Mouse (Mus musculus) intestine, postnatal 0 days (tissue): Measurements from ENCODE around the gene Rnf5. TPM values are rescaled to one million over a fixed set of nuclear protein-coding genes. Genes with fewer than 3 reads are reported as not detected.

Source experiments
- ATAC-seq: fragments of 200-750 bp; cut with Nextera tagmentation; 2 replicates; pipeline ENCODE4 v1.8.0; 2017; ENCODE audit warnings: mild to moderate bottlenecking, moderate TSS enrichment, moderate library complexity
- H3K27ac ChIP-seq: fragments of 300-500 bp; sonication (generic); 2 replicates; pipeline ENCODE4 v1.5.1; 2014; ENCODE audit warnings: mild to moderate bottlenecking, low read depth, low read length, moderate library complexity
- H3K27me3 ChIP-seq: fragments of 300-500 bp; sonication (generic); replicated peaks from 2 replicates; pipeline ENCODE4 v1.6.1; 2014; ENCODE audit warnings: low read length, mixed read lengths; ENCODE audit not compliant: control insufficient read depth, insufficient read depth
- H3K36me3 ChIP-seq: fragments of 300-500 bp; sonication (generic); 2 replicates; pipeline ENCODE4 v1.6.1; 2014; ENCODE audit warnings: mild to moderate bottlenecking, moderate library complexity; ENCODE audit not compliant: control insufficient read depth, insufficient read depth
- H3K4me1 ChIP-seq: fragments of 300-500 bp; sonication (generic); replicated peaks from 2 replicates; pipeline ENCODE4 v1.6.1; 2014; ENCODE audit warnings: antibody characterized with exemption, low read length, mixed read lengths; ENCODE audit not compliant: control insufficient read depth, insufficient read depth
- H3K4me2 ChIP-seq: fragments of 300-500 bp; sonication (generic); replicated peaks from 2 replicates; pipeline ENCODE4 v1.6.1; 2014; ENCODE audit warnings: low read depth, mild to moderate bottlenecking, moderate library complexity
- H3K4me3 ChIP-seq: fragments of 300-500 bp; sonication (generic); 2 replicates; pipeline ENCODE4 v1.5.1; 2014; ENCODE audit warnings: low read depth, low read length
- H3K9ac ChIP-seq: fragments of 300-500 bp; sonication (generic); 2 replicates; pipeline ENCODE4 v1.6.1; 2014; ENCODE audit warnings: mild to moderate bottlenecking, low read depth, low read length
- H3K9me3 ChIP-seq: fragments of 300-500 bp; sonication (generic); 2 replicates; pipeline ENCODE4 v1.6.1; 2016; ENCODE audit warnings: mixed run types; ENCODE audit not compliant: control insufficient read depth
- CTCF ChIP-seq: sonication (generic); IDR thresholded peaks from 2 replicates; pipeline ENCODE4 v1.5.1; 2016; ENCODE audit warnings: low read depth, mild to moderate bottlenecking, control low read depth, antibody characterized with exemption, moderate library complexity
- WGBS: fragments of 180-500 bp; shearing (Covaris S2); extraction: QIAGEN DNeasy Blood & Tissue Kit; methylation state at CpG from one replicate; pipeline ENCODE4 v1.1.7; 2014; 5-methylcytosine and 5-hydroxymethylcytosine counted together
- polyA plus RNA-seq: library from polyadenylated mRNA; unstranded; fragments of >200 nt; fragmentation: Nextera tagmentation; extraction: Ambion mirVana; gene quantifications from 2 replicates; pipeline ENCODE4 v1.2.1, GENCODE M21; 2015

Rnf5 gene
- polyA plus RNA-seq, 1 experiment from 2014 or later = 123 TPM

- no peak for TF ChIP-seq CTCF
- peaks cover 36% of the 10 kb centered on the region; the same call in 1 of the 2 replicates for H3K36me3 ChIP-seq
- no peak overlapping the region for H3K9ac ChIP-seq
- no peak for ATAC-seq
- no peaks in the 10 kb centered on the region for H3K9me3 ChIP-seq
- H3K27ac ChIP-seq = no peak overlapping the region
- 72% methylated on average over 9 of the region's 9 CpGs for WGBS
- no peak overlapping the region for H3K4me3 ChIP-seq
- H3K4me1 ChIP-seq = peaks cover 5% of the 10 kb centered on the region; the same call in 1 of the 2 replicates
- no peak overlapping the region for H3K4me2 ChIP-seq
- no peaks in the 10 kb centered on the region for H3K27me3 ChIP-seq
These were observed 3.6 kb downstream of the Rnf5 start for GRCm38 (mm10) chr17:34599891-34600290.

- H3K4me2 ChIP-seq = 0 out of 2 replicates have a peak within 1 kb of the TSS, but pooled peaks have one; percentile 6
- H3K27ac ChIP-seq = no peak within 1 kb of the TSS; the same call in 1 of the 2 replicates
These were observed 5.9 kb downstream of the Rnf5 start, which contains the start of gene Ager for GRCm38 (mm10) chr17:34597566-34598095. Gene Ager, plus strand, starts transcription at chr17:34597862.

GRCm38 (mm10) chr17:34596098-34596497 is 7.4 kb downstream of the Rnf5 start:
- no peak for TF ChIP-seq CTCF
- peaks cover 2% of the 10 kb centered on the region; the same call in 1 of the 2 replicates for H3K4me1 ChIP-seq
- whole genome bisulfite sequencing = 50% methylated on average over 8 of the region's 8 CpGs

More at GRCm38 (mm10) chr17:34597566-34598095, 5.9 kb downstream of the Rnf5 start, which contains the start of gene Ager:
- no peaks in the 10 kb centered on the region for H3K9me3 ChIP-seq
- H3K9ac ChIP-seq = 0 out of 2 replicates have a peak within 1 kb of the TSS, but pooled peaks have one; percentile 17
- 21% methylated on average over 6 of the region's 6 CpGs for WGBS
- TF ChIP-seq CTCF = no peak
- peaks cover 2% of the 10 kb centered on the region; the same call in 1 of the 2 replicates for H3K4me1 ChIP-seq
- H3K27me3 ChIP-seq = no peaks in the 10 kb centered on the region
- no peak for ATAC-seq
- H3K36me3 ChIP-seq = peaks cover 45% of the 10 kb centered on the region; the same call in 1 of the 2 replicates
- H3K4me3 ChIP-seq = no peak within 1 kb of the TSS

GRCm38 (mm10) chr17:34593752-34594525 is 9.6 kb downstream of the Rnf5 start:
- TF ChIP-seq CTCF = peak; percentile 48
- Histone ChIP-seq H3K4me3 (peak overlapping the region; percentile 69), H3K27ac (no peak overlapping the region), H3K36me3 (peaks cover 25% of the 10 kb centered on the region; the same call in 1 of the 2 replicates), H3K27me3 (no peaks in the 10 kb centered on the region), H3K9ac (0 out of 2 replicates have a peak overlapping the region, but pooled peaks have one; percentile 13), H3K9me3 (no peaks in the 10 kb centered on the region), H3K4me2 (peak overlapping the region; percentile 99), H3K4me1 (0 out of 2 replicates have a peak, but pooled peaks cover 5% of the 10 kb centered on the region)
- no peak for ATAC-seq
- WGBS = 44% methylated on average over 33 of the region's 34 CpGs

More at GRCm38 (mm10) chr17:34596098-34596497, 7.4 kb downstream of the Rnf5 start:
- Histone ChIP-seq H3K4me3 (no peak overlapping the region), H3K4me2 (no peak overlapping the region), H3K9ac (no peak overlapping the region), H3K9me3 (no peaks in the 10 kb centered on the region), H3K27ac (no peak overlapping the region), H3K27me3 (no peaks in the 10 kb centered on the region), H3K36me3 (peaks cover 38% of the 10 kb centered on the region; the same call in 1 of the 2 replicates)
- no peak for ATAC-seq

- Histone ChIP-seq H3K27me3 (no peaks in the 10 kb centered on the region), H3K4me2 (peak overlapping the region; percentile 99), H3K9me3 (no peaks in the 10 kb centered on the region), H3K27ac (peak overlapping the region; percentile 87), H3K9ac (peak overlapping the region; percentile 78), H3K36me3 (peaks cover 25% of the 10 kb centered on the region; the same call in 1 of the 2 replicates), H3K4me3 (peak overlapping the region; percentile 69), H3K4me1 (peaks cover 8% of the 10 kb centered on the region; the same call in 1 of the 2 replicates)
- no peak for TF ChIP-seq CTCF
- peak; percentile 21; the same call in 1 of the 2 replicates for ATAC-seq
- WGBS = 2% methylated on average over 26 of the region's 32 CpGs
These were observed 10.6 kb downstream of the Rnf5 start for GRCm38 (mm10) chr17:34592581-34593549.
